Mouse (Mus musculus) urinary bladder, adult 18-20 months (tissue): ENCODE data around the gene Olfr714.
"Not testable (repeated sequence)": the region's sequence is repeated elsewhere in the genome, so short reads cannot be mapped to it uniquely, and the experiment has no call there.

Experiments
- DNase-seq, 2 experiments: peaks; one replicate each; pipeline ENCODE4 v3.0.0; 2022; ENCODE audit warnings: low spot score in 2 of 2, mixed read lengths in 2 of 2

The Olfr714 gene

DNA sequence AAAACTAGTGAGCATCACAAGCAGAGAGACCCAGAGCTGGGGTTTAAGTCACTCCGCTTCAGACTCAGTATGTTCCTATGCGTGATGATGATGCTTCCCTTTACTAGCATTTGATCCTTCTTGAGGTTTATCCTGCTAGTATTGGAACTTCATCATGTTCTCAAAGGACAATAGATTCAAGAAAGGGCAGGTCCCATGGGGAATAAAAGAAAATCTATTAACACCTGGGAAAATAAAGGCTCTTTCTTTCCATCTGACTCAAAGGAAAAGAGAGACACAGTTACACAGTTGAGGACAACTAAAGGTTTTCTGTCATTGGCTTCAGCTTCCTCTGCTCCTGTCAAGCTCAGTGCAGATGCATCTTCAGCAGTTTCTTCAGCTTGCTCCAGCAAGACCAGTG, at the start of gene Olfr714:
Gene Olfr714 (plus strand): TSS at position 301 of the 400 bp plus-strand sequence.
- no peak for DNase-seq

DNA sequence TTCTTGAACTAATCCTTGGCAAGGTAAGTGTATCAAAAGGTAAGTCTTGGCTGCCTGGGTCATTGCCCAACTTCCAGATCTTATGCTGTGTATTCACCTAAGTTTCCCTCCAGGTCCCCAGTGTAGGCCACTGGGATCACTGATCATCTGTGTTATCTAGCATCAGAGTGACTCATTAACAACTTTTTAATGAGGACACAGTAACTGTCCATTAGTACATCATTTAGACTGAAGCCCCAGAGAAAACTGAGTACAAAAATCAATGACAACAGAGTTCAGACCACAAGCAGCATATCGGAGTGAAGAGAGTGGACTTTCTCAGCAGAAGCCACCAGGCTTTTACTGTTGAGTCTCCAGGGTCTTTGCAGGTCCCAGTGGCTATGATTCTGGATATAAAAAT, 39.9 kb upstream of the Olfr714 start, which contains the start of gene Olfr713:
Gene Olfr713 (plus strand): TSS at position 301 of the 400 bp plus-strand sequence.
- no peak for DNase-seq

DNA sequence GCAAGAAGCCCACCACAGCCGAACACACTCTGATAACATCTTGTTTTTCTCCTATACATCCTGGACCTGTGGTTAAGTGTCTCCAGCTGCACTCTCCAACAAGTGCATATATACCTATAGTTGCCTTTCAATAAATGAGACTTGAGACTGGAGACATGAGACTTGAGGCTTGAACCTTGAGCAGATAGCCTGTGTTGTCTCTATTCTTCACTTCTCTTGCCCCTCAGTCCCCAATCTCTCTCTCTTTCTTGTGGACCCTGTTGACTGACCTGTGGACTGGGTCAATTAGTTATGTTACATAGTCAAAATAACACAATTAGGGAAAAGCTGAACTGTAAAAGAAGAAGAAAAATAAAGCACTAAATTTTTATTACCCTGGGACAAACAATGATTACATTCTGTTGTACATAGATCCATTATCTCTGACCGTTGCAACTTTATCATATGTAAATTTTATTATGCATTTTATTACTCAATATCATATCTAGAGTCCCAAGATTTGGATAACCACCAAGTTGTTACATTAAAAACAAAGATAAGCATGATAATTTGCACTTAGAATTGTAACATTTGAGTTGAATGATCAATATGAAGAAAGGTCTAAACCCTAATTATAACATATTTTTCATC, 30.7 kb upstream of the Olfr714 start:
- DNase-seq, result no peak

DNA sequence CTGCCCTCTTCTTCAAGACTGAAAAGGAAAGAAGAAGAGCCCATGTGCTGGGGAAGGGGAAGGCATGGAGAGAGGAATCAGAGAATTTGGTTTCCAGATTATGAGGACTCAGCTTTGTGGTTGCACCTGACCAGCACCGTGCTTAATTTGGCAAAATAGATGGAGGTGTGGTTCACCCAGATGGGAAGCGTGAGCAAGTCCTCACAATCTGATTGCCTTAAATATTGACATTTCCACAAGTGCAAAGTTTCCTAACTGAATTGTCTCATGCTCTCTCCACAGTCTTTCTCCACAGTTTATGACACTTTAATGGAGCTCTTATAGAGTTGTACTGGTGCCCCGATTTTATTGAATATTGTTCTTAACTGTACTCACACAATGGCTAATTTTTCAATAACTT, 27.6 kb upstream of the Olfr714 start:
- DNase-seq, result no peak

DNA sequence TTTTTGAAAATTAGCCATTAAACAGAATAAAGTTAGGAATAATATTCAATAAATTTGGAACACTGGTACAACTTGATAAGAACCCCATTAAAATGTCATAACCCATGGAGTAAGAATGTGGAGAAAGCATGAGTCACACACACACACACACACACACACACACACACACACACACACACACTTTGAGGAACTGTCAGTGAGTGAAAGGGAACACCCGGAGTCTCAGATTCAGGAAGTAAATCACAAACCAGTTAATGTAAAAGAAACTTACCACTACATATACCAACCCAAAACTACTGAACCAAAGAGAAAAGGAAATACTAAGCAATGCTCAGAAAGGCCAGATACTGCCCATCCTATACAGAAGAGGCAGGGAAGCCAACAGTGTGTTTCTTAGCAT, 26.4 kb upstream of the Olfr714 start:
- DNase-seq, result no peak

DNA sequence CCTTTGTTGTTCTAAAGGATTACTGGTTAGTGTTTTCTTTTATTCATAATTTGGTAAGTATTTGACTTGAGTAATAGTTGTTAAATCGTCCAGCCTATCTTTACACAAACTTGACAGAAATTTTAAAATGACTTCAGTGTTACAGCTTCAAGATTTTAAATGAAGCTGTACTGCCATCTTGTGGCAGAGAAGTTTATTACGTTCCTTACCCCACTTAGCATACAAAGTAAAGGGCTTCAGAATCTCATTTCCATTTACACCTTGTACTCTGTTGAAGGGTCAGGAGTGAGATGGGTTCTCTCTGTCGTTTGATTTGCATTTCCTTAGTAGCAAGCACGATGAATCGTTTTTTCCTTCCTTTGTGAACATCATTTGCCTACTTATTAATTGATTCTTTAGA, 24.9 kb upstream of the Olfr714 start:
- DNase-seq, result no peak

DNA sequence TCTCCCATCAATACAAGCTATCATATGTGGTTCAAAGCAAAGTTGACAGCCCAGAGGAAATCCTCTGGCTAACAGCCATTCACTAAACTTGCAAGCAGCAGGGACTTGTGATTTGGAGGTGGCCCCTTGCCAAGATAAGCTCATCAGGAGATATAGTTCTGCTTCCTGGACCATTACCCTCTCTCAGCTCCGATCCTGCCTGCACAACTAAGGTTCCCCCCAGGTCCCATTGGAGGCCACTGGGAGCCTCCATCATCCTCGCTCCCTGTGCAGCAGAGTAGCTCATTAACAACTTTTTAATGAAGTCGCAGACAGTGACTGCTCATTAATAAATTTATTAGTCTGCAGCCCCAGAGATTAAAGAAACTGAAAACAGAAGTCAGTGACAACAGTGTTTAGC, 23.2 kb upstream of the Olfr714 start:
- no peak for DNase-seq

DNA sequence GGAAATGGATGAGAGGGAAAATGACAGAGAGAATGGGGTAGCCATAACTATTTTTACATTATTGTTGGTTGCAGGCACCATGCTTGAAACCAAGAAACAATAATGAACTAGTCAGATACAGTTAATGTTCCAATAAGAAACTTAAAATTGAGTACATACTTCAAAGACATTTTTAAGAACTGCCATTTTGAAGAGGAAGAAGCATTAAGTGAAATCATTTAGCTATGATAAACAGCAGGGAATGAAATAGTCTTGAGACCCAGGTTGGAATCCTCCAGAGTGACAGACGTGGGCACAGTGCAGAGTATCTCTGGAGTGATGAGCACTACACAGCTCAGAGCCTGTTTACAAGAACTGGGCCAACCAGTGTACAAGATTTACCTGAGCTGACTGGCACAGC, 22.1 kb downstream of the Olfr714 start, which contains the start of gene Olfr17:
Gene Olfr17 (plus strand): TSS at position 301 of the 400 bp plus-strand sequence.
- DNase-seq, result no peak

DNA sequence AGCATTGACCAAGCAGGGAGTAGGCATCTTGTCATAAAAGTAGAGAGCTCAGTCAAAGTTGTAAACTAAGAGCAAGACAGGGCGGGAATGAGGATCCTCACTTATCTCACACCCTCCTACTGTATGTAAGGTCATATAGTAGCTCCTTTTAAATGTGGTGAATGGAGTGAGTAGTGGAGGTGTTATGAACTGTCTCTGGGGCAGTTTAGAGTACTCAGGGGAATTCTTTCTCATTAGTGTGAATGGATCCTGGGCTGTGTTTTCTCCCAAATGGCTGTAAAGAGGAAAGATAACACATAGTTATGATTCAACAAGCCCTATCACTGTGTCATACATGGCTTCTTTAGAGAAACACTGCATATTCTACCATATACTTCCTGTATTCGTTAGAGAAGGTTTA, 39.5 kb downstream of the Olfr714 start, which contains the start of gene Olfr715b:
Gene Olfr715b (minus strand): TSS at position 101 of the 400 bp plus-strand sequence.
- not testable (repeated sequence) for DNase-seq
